Comparison of ENCODE assay signal across 7 mouse cellular contexts in genomic region chr10:94198482-94199405, GRCm38 (mm10). TPM values are rescaled to one million over a fixed set of nuclear protein-coding genes. Genes with fewer than 3 reads are reported as not detected.
A peak's percentile ranks its signal among the peaks of the same experiment; 100 is the strongest.
DNase-seq lines count a peak whose midpoint lies in the region; ATAC-seq lines count a peak whose summit lies in the region.

TSS of gene Ndufa12 (plus strand) at chr10:94198720.

- H3K27ac ChIP-seq in intestine, embryonic 16.5 days (ENCODE audit: low read length): peak within 1 kb of the TSS; percentile 80
- H3K27ac ChIP-seq in midbrain, embryonic 11.5 days (ENCODE audit: low read depth, low read length): 0 out of 2 replicates have a peak within 1 kb of the TSS, but pooled peaks have one; percentile 30

- DNase-seq in adrenal gland, adult 8-10 months: peak; percentile 92
- DNase-seq in embryo, embryonic 9.5 days (ENCODE audit: extremely low spot score): peak; percentile 95
- peak; percentile 86 to 94 for DNase-seq in gastrocnemius, postnatal 4 days (ENCODE audit: low spot score in 2 of 2)
- DNase-seq in left cerebral cortex, postnatal 36 days (ENCODE audit: low spot score in 2 of 2): peak; percentile 96
- peak; percentile 99 for DNase-seq in midbrain, embryonic 11.5 days (ENCODE audit: low spot score, missing footprints)
- DNase-seq in skeletal muscle tissue, adult 2 months (ENCODE audit: low read depth, low spot score): peak; percentile 88

- 0 out of 2 replicates have a peak, but pooled peaks cover 2% of the 10 kb centered on the region for H3K36me3 ChIP-seq in intestine, embryonic 16.5 days (ENCODE audit: control insufficient read depth, insufficient read depth, low read length)
- H3K36me3 ChIP-seq in midbrain, embryonic 11.5 days (ENCODE audit: control insufficient read depth, insufficient read depth, low read length): no peaks in the 10 kb centered on the region

- H3K9ac ChIP-seq in intestine, embryonic 16.5 days (ENCODE audit: low read depth, low read length): peak within 1 kb of the TSS; percentile 88
- H3K9ac ChIP-seq in midbrain, embryonic 11.5 days (ENCODE audit: low read length): peak within 1 kb of the TSS; percentile 74

- H3K9me3 ChIP-seq in intestine, embryonic 16.5 days (ENCODE audit: control insufficient read depth, low read length): no peaks in the 10 kb centered on the region
- H3K9me3 ChIP-seq in midbrain, embryonic 11.5 days (ENCODE audit: control insufficient read depth, low read length): no peaks in the 10 kb centered on the region

- H3K27me3 ChIP-seq in intestine, embryonic 16.5 days (replicated peaks; ENCODE audit: control insufficient read depth, insufficient read depth, low read length): no peaks in the 10 kb centered on the region
- no peaks in the 10 kb centered on the region for H3K27me3 ChIP-seq in midbrain, embryonic 11.5 days (ENCODE audit: control insufficient read depth, insufficient read depth, low read length)

- peak; percentile 99 for ATAC-seq in intestine, embryonic 16.5 days
- peak; percentile 96 for ATAC-seq in midbrain, embryonic 11.5 days (ENCODE audit: low FRiP score)

- peak within 1 kb of the TSS; percentile 77 for H3K4me2 ChIP-seq in intestine, embryonic 16.5 days (ENCODE audit: low read depth, low read length)
- peak within 1 kb of the TSS; percentile 61 for H3K4me2 ChIP-seq in midbrain, embryonic 11.5 days

- H3K4me3 ChIP-seq in intestine, embryonic 16.5 days (ENCODE audit: low read length): peak within 1 kb of the TSS; percentile 83
- peak within 1 kb of the TSS; percentile 66 for H3K4me3 ChIP-seq in midbrain, embryonic 11.5 days (ENCODE audit: low read depth, low read length)

- WGBS in intestine, embryonic 16.5 days: under 1% methylated on average over 46 of the region's 46 CpGs
- WGBS in midbrain, embryonic 11.5 days: under 1% methylated on average over 46 of the region's 46 CpGs

- intact Hi-C loops in left cerebral cortex, postnatal 36 days (cut with DNase I): loop anchor here (1.0 kb wide), 1 partner anchor 51 kb away; no protein-coding TSS in a partner anchor

- H3K4me1 ChIP-seq in intestine, embryonic 16.5 days (ENCODE audit: control insufficient read depth, insufficient read depth, low read length): peaks cover 3% of the 10 kb centered on the region; the same call in 1 of the 2 replicates
- H3K4me1 ChIP-seq in midbrain, embryonic 11.5 days (ENCODE audit: control insufficient read depth, insufficient read depth, low read length): peaks cover 3% of the 10 kb centered on the region

RNA-seq across cellular contexts. Expression of gene Ndufa12, which starts in this region (rescaled TPM):
- total RNA-seq in adrenal gland, adult 8-10 months (2022): 100 to 1,000 TPM; 224 to 278 (median 248) TPM
- total RNA-seq in gastrocnemius, postnatal 4 days (2021): 100 to 1,000 TPM; 345 to 383 TPM
- 405 and 411 TPM in 2 replicates for polyA plus RNA-seq in intestine, embryonic 16.5 days (2015; fragmentation: Nextera tagmentation; extraction: Ambion mirVana)
- total RNA-seq in left cerebral cortex, postnatal 36 days (2021): 100 to 1,000 TPM; 232 to 233 TPM
- polyA plus RNA-seq in midbrain, embryonic 11.5 days (2014; fragmentation: Nextera tagmentation; extraction: Ambion mirVana): 520 and 528 TPM in 2 replicates

Comparison
In these comparisons a context has a peak if more than half of its experiments do, and no peak if none do; other contexts are left out.
1. Peak in every context shown above with its lines: DNase-seq, ATAC-seq, H3K4me3 ChIP-seq and H3K27ac ChIP-seq.